Mouse (Mus musculus) bone marrow macrophage, adult 2 months (primary cell): Measurements from ENCODE around the gene Smurf1.

Experiments used
- CTCF ChIP-seq: IDR thresholded peaks from 2 replicates; pipeline ENCODE4 v1.5.1; 2012; ENCODE audit warnings: low read depth, mild to moderate bottlenecking, low read length, moderate library complexity
- POLR2A ChIP-seq: IDR thresholded peaks from 2 replicates; pipeline ENCODE4 v1.6.1; 2012; ENCODE audit warnings: mild to moderate bottlenecking, low read depth, low read length, borderline replicate concordance

GRCm38 (mm10) chr5:144979110-144979509 is 13.5 kb upstream of the Smurf1 start:
- TF ChIP-seq CTCF = no peak
- no peak for TF ChIP-seq POLR2A
